Mouse (Mus musculus): ENCODE results near the gene Ripk1. TPM values are rescaled to one million over a fixed set of nuclear protein-coding genes. Genes with fewer than 3 reads are reported as not detected.

Gene Ripk1
- total and polyA plus RNA-seq, 3 experiments: 11.4 to 11.8 TPM; not detected in 1

- peaks cover 0 to 4% of the 10 kb centered on the region in 2 experiments; a peak in 2 of 4 replicates for H3K36me3 ChIP-seq (ENCODE audit: control insufficient read depth in 1 of 2, insufficient read depth in 2 of 2, low read length in 2 of 2)
- no peak overlapping the region for H3K27ac ChIP-seq (ENCODE audit: control insufficient read depth, low read depth, low read length)
- H3K4me3 ChIP-seq (ENCODE audit: control insufficient read depth in 1 of 2, insufficient read depth in 1 of 2, low read depth in 2 of 2, low read length in 2 of 2): peak overlapping the region; percentile 59 to 89
- no peak for DNase-seq (ENCODE audit: low read depth, low spot score)
- TF ChIP-seq ETS1 (IDR thresholded peaks at IDR 0.05; ENCODE audit: low read depth, low read length): peak; percentile 23; the same call in 1 of the 2 replicates
- TF ChIP-seq GABPA (IDR thresholded peaks at IDR 0.05; ENCODE audit: low read depth, low read length): 0 out of 2 replicates have a peak, but pooled peaks have one; percentile 42
- TF ChIP-seq MXI1 (IDR thresholded peaks at IDR 0.05; ENCODE audit: low read depth, low read length): peak; percentile 60; the same call in 1 of the 2 replicates
- no peak for TF ChIP-seq UBTF (IDR thresholded peaks at IDR 0.05; ENCODE audit: borderline replicate concordance, insufficient read depth, low read depth, low read length)
- H3K9ac ChIP-seq (ENCODE audit: control insufficient read depth, low read depth, low read length, poor library complexity, severe bottlenecking): peak overlapping the region; percentile 55
- peaks cover 6% of the 10 kb centered on the region for H3K79me2 ChIP-seq (ENCODE audit: control insufficient read depth, insufficient read depth, low read length, poor library complexity)
- no peaks in the 10 kb centered on the region for H3K9me3 ChIP-seq (replicated peaks; ENCODE audit: insufficient read depth, low read length)
- peaks cover 2 to 8% of the 10 kb centered on the region in 2 experiments; a peak in 3 of 4 replicates for H3K4me1 ChIP-seq (ENCODE audit: control insufficient read depth in 1 of 2, insufficient read depth in 2 of 2, low read length in 2 of 2)
- no peaks in the 10 kb centered on the region for H3K27me3 ChIP-seq (ENCODE audit: control insufficient read depth in 1 of 2, insufficient read depth in 2 of 2, low read length in 2 of 2)
Observed at GRCm38 (mm10) chr13:34076561-34077491, 74.7 kb downstream of the Ripk1 start.

- DNase-seq (ENCODE audit: low read depth, low spot score): peak; percentile 90
- Histone ChIP-seq H3K9ac (ENCODE audit: control insufficient read depth, low read depth, low read length, poor library complexity, severe bottlenecking) (peak within 1 kb of the TSS; percentile 78), H3K9me3 (replicated peaks; ENCODE audit: insufficient read depth, low read length) (no peaks in the 10 kb centered on the region), H3K27ac (ENCODE audit: control insufficient read depth, low read depth, low read length) (peak within 1 kb of the TSS; percentile 39), H3K4me1 (ENCODE audit: control insufficient read depth in 1 of 2, insufficient read depth in 2 of 2, low read length in 2 of 2) (peaks cover 2 to 8% of the 10 kb centered on the region in 2 experiments; a peak in 3 of 4 replicates), H3K79me2 (ENCODE audit: control insufficient read depth, insufficient read depth, low read length, poor library complexity) (peaks cover 6% of the 10 kb centered on the region), H3K4me3 (ENCODE audit: control insufficient read depth in 1 of 2, insufficient read depth in 1 of 2, low read depth in 2 of 2, low read length in 2 of 2) (peak within 1 kb of the TSS; percentile 59 to 89), H3K36me3 (ENCODE audit: control insufficient read depth in 1 of 2, insufficient read depth in 2 of 2, low read length in 2 of 2) (peaks cover 0 to 4% of the 10 kb centered on the region in 2 experiments; a peak in 2 of 4 replicates), H3K27me3 (ENCODE audit: control insufficient read depth in 1 of 2, insufficient read depth in 2 of 2, low read length in 2 of 2) (no peaks in the 10 kb centered on the region)
- TF ChIP-seq MYC (IDR thresholded peaks at IDR 0.05; ENCODE audit: low read depth, low read length): no peak
- TF ChIP-seq UBTF (IDR thresholded peaks at IDR 0.05; ENCODE audit: borderline replicate concordance, insufficient read depth, low read depth, low read length): no peak
- TF ChIP-seq EP300 (IDR thresholded peaks at IDR 0.05; ENCODE audit: low read depth in 1 of 2, low read length in 2 of 2): 0 out of 4 replicates have a peak, but pooled peaks of 1 of the 2 experiments have one; percentile 2
- peak; percentile 35; the same call in 1 of the 2 replicates for TF ChIP-seq MAZ (IDR thresholded peaks at IDR 0.05; ENCODE audit: low read depth, low read length)
- TF ChIP-seq CTCF (IDR thresholded peaks at IDR 0.05 in 2 of 3, conservative IDR thresholded peaks at IDR 0.05 in 1 of 3; ENCODE audit: control insufficient read depth in 1 of 3, insufficient read depth in 1 of 3, low read depth in 2 of 3, low read length in 3 of 3, poor library complexity in 1 of 3, severe bottlenecking in 1 of 3): peak in 2 of 3 experiments; percentile 33; a peak in 3 of 6 replicates
- peak; percentile 70; the same call in 1 of the 2 replicates for TF ChIP-seq ZMIZ1 (IDR thresholded peaks at IDR 0.05; ENCODE audit: low read depth, low read length)
- TF ChIP-seq NELFE (IDR thresholded peaks at IDR 0.05; ENCODE audit: low read depth, low read length): peak; percentile 93
- peak; percentile 48; the same call in 1 of the 2 replicates for TF ChIP-seq HCFC1 (IDR thresholded peaks at IDR 0.05; ENCODE audit: low read depth, low read length)
- peak; percentile 81 to 93 for TF ChIP-seq POLR2A (IDR thresholded peaks at IDR 0.05; ENCODE audit: control insufficient read depth in 1 of 2, insufficient read depth in 1 of 2, low read depth in 1 of 2, low read length in 2 of 2, poor library complexity in 1 of 2)
- TF ChIP-seq TCF12 (IDR thresholded peaks at IDR 0.05; ENCODE audit: low read depth, low read length): peak; percentile 55
- no peak for TF ChIP-seq NRF1 (IDR thresholded peaks at IDR 0.05; ENCODE audit: insufficient read depth, low read depth, low read length, poor library complexity, severe bottlenecking)
- peak; percentile 58; the same call in 1 of the 2 replicates for TF ChIP-seq POLR2AphosphoS2 (IDR thresholded peaks at IDR 0.05; ENCODE audit: low read length)
- peak; percentile 25; the same call in 1 of the 2 replicates for TF ChIP-seq CHD2 (IDR thresholded peaks at IDR 0.05; ENCODE audit: low read length)
- TF ChIP-seq ETS1 (IDR thresholded peaks at IDR 0.05; ENCODE audit: low read depth, low read length): peak; percentile 45; the same call in 1 of the 2 replicates
- TF ChIP-seq CHD1 (IDR thresholded peaks at IDR 0.05; ENCODE audit: low read depth, low read length): no peak
- peak; percentile 97 for TF ChIP-seq TBP (IDR thresholded peaks at IDR 0.05; ENCODE audit: low read depth, low read length)
- 0 out of 2 replicates have a peak, but pooled peaks have one; percentile 43 for TF ChIP-seq POLR2AphosphoS5 (IDR thresholded peaks at IDR 0.05; ENCODE audit: borderline replicate concordance, low read depth, low read length)
- peak; percentile 58 for TF ChIP-seq SIN3A (IDR thresholded peaks at IDR 0.05; ENCODE audit: low read length)
Observed at GRCm38 (mm10) chr13:34077492-34078271, 75.5 kb downstream of the Ripk1 start, which contains the start of gene Tubb2a. Gene Tubb2a, minus strand, starts transcription at chr13:34078007.

All from MEL (cell line).